Mouse (Mus musculus): Measurements from ENCODE around the gene Wnt6.

DNA sequence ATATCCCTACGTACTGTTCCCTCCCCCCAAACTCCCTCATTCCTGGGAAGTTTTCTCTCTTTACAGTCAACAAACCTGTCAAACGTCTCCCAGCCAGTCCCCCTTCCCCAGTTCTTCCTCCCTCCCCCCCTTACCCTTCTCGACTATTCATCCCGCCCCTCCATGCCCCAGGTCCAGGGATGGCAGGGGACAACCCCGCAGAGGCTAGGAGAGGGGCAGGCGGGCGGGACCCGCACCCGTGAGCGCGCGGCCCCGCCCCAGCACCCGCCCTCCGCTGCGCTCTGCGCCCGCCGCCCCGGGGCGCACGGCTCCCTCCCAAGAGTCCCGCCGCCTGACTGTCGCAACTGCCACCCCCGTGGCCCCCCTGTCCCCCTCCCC, 236 bp upstream of the Wnt6 start:
- TF ChIP-seq FLI1 (IDR thresholded peaks at IDR 0.05; ENCODE audit: low read length) (no peak), GATA1 (IDR thresholded peaks at IDR 0.05; ENCODE audit: borderline replicate concordance, low read length) (no peak)

Measured in megakaryocyte, embryonic 14.5 days (primary cell).